ENCODE assay signal across 8 mouse cellular contexts in the genomic region with DNA sequence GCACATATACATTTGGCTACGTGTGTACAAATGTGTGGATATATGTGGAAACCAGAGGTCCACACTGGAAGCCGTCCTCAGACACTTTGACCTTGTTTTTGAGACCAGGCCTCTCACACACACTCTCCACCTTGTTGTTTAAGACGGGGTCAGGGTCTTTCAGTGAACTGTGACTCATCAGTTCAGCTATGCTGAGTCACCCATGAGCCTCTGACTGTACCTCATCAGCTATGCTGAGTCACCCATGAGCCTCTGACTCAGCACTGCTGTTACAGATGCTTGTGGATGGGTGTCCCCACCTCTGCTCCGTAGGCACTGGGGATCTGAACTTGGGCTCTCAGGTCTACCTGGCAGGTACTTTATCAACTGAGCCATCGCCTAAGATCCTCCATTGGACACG.
DNase-seq lines count a peak whose midpoint lies in the region; ATAC-seq lines count a peak whose summit lies in the region.

No protein-coding gene starts in this region.

- 72% methylated on average over 6 of the region's 6 CpGs for WGBS in heart, embryonic 11.5 days (ENCODE audit: insufficient replicate concordance)

- H3K27ac ChIP-seq in heart, embryonic 11.5 days (ENCODE audit: low read depth, low read length), result no peak overlapping the region

- DNase-seq in heart, adult 18-20 months, result no peak
- peak; percentile 30 for DNase-seq in thymus, postnatal 4 days
- DNase-seq in thymus, postnatal 0 days (ENCODE audit: low spot score), result no peak
- DNase-seq in hindlimb bud, embryonic 11.5 days (ENCODE audit: extremely low spot score, low read depth, low spot score), result peak; percentile 5
- DNase-seq in layer of hippocampus, adult 9-10 months (ENCODE audit: low spot score), result no peak
- DNase-seq in gastrocnemius, adult 18-20 months (ENCODE audit: low spot score), result no peak

- H3K9me3 ChIP-seq in heart, embryonic 11.5 days (replicated peaks; ENCODE audit: control insufficient read depth, low read length), result no peaks in the 10 kb centered on the region

- H3K4me3 ChIP-seq in heart, embryonic 11.5 days (ENCODE audit: low read depth, low read length), result no peak overlapping the region

- H3K4me2 ChIP-seq in heart, embryonic 11.5 days, result no peak overlapping the region

- H3K9ac ChIP-seq in heart, embryonic 11.5 days (ENCODE audit: low read depth, low read length), result no peak overlapping the region

- H3K4me1 ChIP-seq in heart, embryonic 11.5 days (ENCODE audit: control insufficient read depth, insufficient read depth, low read length), result no peaks in the 10 kb centered on the region

- no peaks in the 10 kb centered on the region for H3K36me3 ChIP-seq in heart, embryonic 11.5 days (ENCODE audit: control insufficient read depth, insufficient read depth, low read length)

- no peaks in the 10 kb centered on the region for H3K27me3 ChIP-seq in heart, embryonic 11.5 days (ENCODE audit: control insufficient read depth, insufficient read depth, low read length)

- peak; percentile 94 for ATAC-seq in heart, embryonic 11.5 days (replicated peaks; ENCODE audit: insufficient number of reproducible peaks, low FRiP score, low TSS enrichment)
- no peak for ATAC-seq in cerebellum, adult (ENCODE audit: insufficient number of reproducible peaks, low FRiP score, low TSS enrichment)

Comparison
In these comparisons a context has a peak if more than half of its experiments do, and no peak if none do; other contexts are left out.
1. DNase-seq: peak in thymus, postnatal 4 days (single experiment) and hindlimb bud, embryonic 11.5 days (single experiment); none in heart, adult 18-20 months (0 of 2), thymus, postnatal 0 days (single experiment), layer of hippocampus, adult 9-10 months (single experiment) and gastrocnemius, adult 18-20 months (single experiment).